Mouse (Mus musculus) MEL (cell line): ENCODE data around the gene Hexim1. TPM values are rescaled to one million over a fixed set of nuclear protein-coding genes. Genes with fewer than 3 reads are reported as not detected.

ENCODE experiments used
- DNase-seq: peaks from one replicate; pipeline ENCODE4 v3.0.0; 2011; ENCODE audit warnings: low read depth, low spot score
- H3K27ac ChIP-seq: 2 replicates; pipeline ENCODE4 v1.5.1; 2012; ENCODE audit warnings: low read depth, mild to moderate bottlenecking, control low read depth, low read length, moderate library complexity; ENCODE audit not compliant: control insufficient read depth
- H3K27me3 ChIP-seq, 2 experiments: fragments of 150-350 bp in 1 of 2; sonication (generic) in 1 of 2; 2 replicates each; pipeline ENCODE4 v1.6.1; 2012; ENCODE audit warnings: low read length in 2 of 2, mild to moderate bottlenecking in 2 of 2, improper control_type of control experiment in 1 of 2, moderate library complexity in 1 of 2; ENCODE audit not compliant: insufficient read depth in 2 of 2, control insufficient read depth in 1 of 2
- H3K36me3 ChIP-seq, 2 experiments: 2 replicates each; pipeline ENCODE4 v1.6.1; 2012 to 2014; ENCODE audit warnings: low read length in 2 of 2, improper control_type of control experiment in 1 of 2, inconsistent platforms in 1 of 2, mild to moderate bottlenecking in 1 of 2; ENCODE audit not compliant: insufficient read depth in 2 of 2, control insufficient read depth in 1 of 2
- H3K4me1 ChIP-seq, 2 experiments: fragments of 150-350 bp in 1 of 2; sonication (generic) in 1 of 2; 2 replicates each; pipeline ENCODE4 v1.6.1; 2012; ENCODE audit warnings: low read length in 2 of 2, improper control_type of control experiment in 1 of 2, mild to moderate bottlenecking in 1 of 2; ENCODE audit not compliant: insufficient read depth in 2 of 2, control insufficient read depth in 1 of 2
- H3K4me3 ChIP-seq, 2 experiments: fragments of 150-350 bp in 1 of 2; sonication (generic) in 1 of 2; 2 replicates each; pipeline ENCODE4 v1.5.1; 2012; ENCODE audit warnings: low read depth in 2 of 2, low read length in 2 of 2, mild to moderate bottlenecking in 2 of 2, moderate library complexity in 2 of 2, control low read depth in 1 of 2, improper control_type of control experiment in 1 of 2; ENCODE audit not compliant: control insufficient read depth in 1 of 2, insufficient read depth in 1 of 2
- H3K79me2 ChIP-seq: 2 replicates; pipeline ENCODE4 v1.6.1; 2012; ENCODE audit warnings: mild to moderate bottlenecking, low read length, moderate library complexity; ENCODE audit not compliant: control insufficient read depth, poor library complexity, insufficient read depth
- H3K9ac ChIP-seq: 2 replicates; pipeline ENCODE4 v1.6.1; 2012; ENCODE audit warnings: low read depth, mild to moderate bottlenecking, control low read depth, low read length, moderate library complexity; ENCODE audit not compliant: control insufficient read depth, poor library complexity, severe bottlenecking
- H3K9me3 ChIP-seq: fragments of 150-350 bp; sonication (generic); replicated peaks from 2 replicates; pipeline ENCODE4 v1.6.1; 2012; ENCODE audit warnings: mild to moderate bottlenecking, low read length, improper control_type of control experiment, moderate library complexity; ENCODE audit not compliant: insufficient read depth
- BHLHE40 ChIP-seq: IDR thresholded peaks from 2 replicates; pipeline ENCODE4 v1.6.1; 2012; ENCODE audit warnings: low read depth, mild to moderate bottlenecking, inconsistent platforms, low read length, improper control_type of control experiment, borderline replicate concordance
- CHD1 ChIP-seq: IDR thresholded peaks from 2 replicates; pipeline ENCODE4 v1.6.1; 2012; ENCODE audit warnings: low read depth, mild to moderate bottlenecking, inconsistent platforms, low read length, improper control_type of control experiment
- CHD2 ChIP-seq: IDR thresholded peaks from 2 replicates; pipeline ENCODE4 v1.6.1; 2011; ENCODE audit warnings: low read length, improper control_type of control experiment
- CTCF ChIP-seq, 3 experiments: IDR thresholded peaks in 2 of 3; conservative IDR thresholded peaks in 1 of 3; 2 replicates each; pipeline ENCODE4 v1.5.1; 2011 to 2012; ENCODE audit warnings: low read length in 3 of 3, low read depth in 2 of 3, mild to moderate bottlenecking in 2 of 3, improper control_type of control experiment in 1 of 3, inconsistent platforms in 1 of 3, mixed read lengths in 1 of 3, moderate library complexity in 1 of 3; ENCODE audit not compliant: control insufficient read depth in 1 of 3, insufficient read depth in 1 of 3, poor library complexity in 1 of 3, severe bottlenecking in 1 of 3
- E2F4 ChIP-seq: IDR thresholded peaks from 2 replicates; pipeline ENCODE4 v1.6.1; 2011; ENCODE audit warnings: low read depth, low read length, improper control_type of control experiment, borderline replicate concordance
- ELF1 ChIP-seq: IDR thresholded peaks from 2 replicates; pipeline ENCODE4 v1.6.1; 2014; ENCODE audit warnings: low read depth, mild to moderate bottlenecking, inconsistent platforms, low read length, improper control_type of control experiment, moderate library complexity
- ETS1 ChIP-seq: IDR thresholded peaks from 2 replicates; pipeline ENCODE4 v1.6.1; 2012; ENCODE audit warnings: low read depth, mild to moderate bottlenecking, inconsistent platforms, low read length, improper control_type of control experiment, moderate library complexity
- GABPA ChIP-seq: IDR thresholded peaks from 2 replicates; pipeline ENCODE4 v1.6.1; 2012; ENCODE audit warnings: low read depth, mild to moderate bottlenecking, inconsistent platforms, low read length, improper control_type of control experiment, moderate library complexity
- GATA1 ChIP-seq: IDR thresholded peaks from 2 replicates; pipeline ENCODE4 v1.6.1; 2011; ENCODE audit warnings: low read depth, low read length, improper control_type of control experiment
- HCFC1 ChIP-seq: IDR thresholded peaks from 2 replicates; pipeline ENCODE4 v1.6.1; 2012; ENCODE audit warnings: low read depth, mild to moderate bottlenecking, inconsistent platforms, low read length, improper control_type of control experiment, moderate library complexity
- KAT2A ChIP-seq: conservative IDR thresholded peaks from 2 replicates; pipeline ENCODE4 v1.6.1; 2012; ENCODE audit warnings: low read depth, low read length, improper control_type of control experiment, inconsistent platforms
- MAFK ChIP-seq: IDR thresholded peaks from 2 replicates; pipeline ENCODE4 v1.6.1; 2011; ENCODE audit warnings: low read depth, mild to moderate bottlenecking, low read length, improper control_type of control experiment, borderline replicate concordance
- MAX ChIP-seq: IDR thresholded peaks from 2 replicates; pipeline ENCODE4 v1.6.1; 2011; ENCODE audit warnings: low read length, improper control_type of control experiment
- MAZ ChIP-seq: IDR thresholded peaks from 2 replicates; pipeline ENCODE4 v1.6.1; 2012; ENCODE audit warnings: low read depth, mild to moderate bottlenecking, inconsistent platforms, low read length, improper control_type of control experiment
- MEF2A ChIP-seq: IDR thresholded peaks from 2 replicates; pipeline ENCODE4 v1.6.1; 2014; ENCODE audit warnings: low read depth, mild to moderate bottlenecking, inconsistent platforms, low read length, improper control_type of control experiment; ENCODE audit not compliant: poor library complexity, insufficient replicate concordance, severe bottlenecking; ENCODE audit errors: extremely low read depth
- MYB ChIP-seq: IDR thresholded peaks from 2 replicates; pipeline ENCODE4 v1.6.1; 2011; ENCODE audit warnings: mild to moderate bottlenecking, low read depth, low read length, improper control_type of control experiment
- NRF1 ChIP-seq: IDR thresholded peaks from 2 replicates; pipeline ENCODE4 v1.6.1; 2014; ENCODE audit warnings: low read depth, mild to moderate bottlenecking, inconsistent platforms, low read length, improper control_type of control experiment, moderate library complexity; ENCODE audit not compliant: poor library complexity, insufficient read depth, severe bottlenecking
- RAD21 ChIP-seq: IDR thresholded peaks from 2 replicates; pipeline ENCODE4 v1.6.1; 2011; ENCODE audit warnings: mild to moderate bottlenecking, low read depth, low read length, improper control_type of control experiment
- SMC3 ChIP-seq: IDR thresholded peaks from 2 replicates; pipeline ENCODE4 v1.6.1; 2011; ENCODE audit warnings: low read depth, low read length, improper control_type of control experiment
- TAL1 ChIP-seq: IDR thresholded peaks from 2 replicates; pipeline ENCODE4 v1.6.1; 2012; ENCODE audit warnings: mild to moderate bottlenecking, inconsistent platforms, low read length, moderate library complexity, mixed read lengths
- TBP ChIP-seq: IDR thresholded peaks from 2 replicates; pipeline ENCODE4 v1.8.0; 2011; ENCODE audit warnings: low read depth, low read length, improper control_type of control experiment
- TCF12 ChIP-seq: IDR thresholded peaks from 2 replicates; pipeline ENCODE4 v1.6.1; 2014; ENCODE audit warnings: low read depth, mild to moderate bottlenecking, inconsistent platforms, low read length, improper control_type of control experiment, moderate library complexity
- UBTF ChIP-seq: IDR thresholded peaks from 2 replicates; pipeline ENCODE4 v1.6.1; 2012; ENCODE audit warnings: low read depth, mild to moderate bottlenecking, inconsistent platforms, low read length, improper control_type of control experiment, moderate library complexity, borderline replicate concordance; ENCODE audit not compliant: insufficient read depth
- USF1 ChIP-seq: IDR thresholded peaks from 2 replicates; pipeline ENCODE4 v1.6.1; 2014; ENCODE audit warnings: low read depth, mild to moderate bottlenecking, inconsistent platforms, low read length, improper control_type of control experiment, moderate library complexity
- USF2 ChIP-seq, 2 experiments: IDR thresholded peaks; 2 replicates each; pipeline ENCODE4 v1.6.1; 2011 to 2012; ENCODE audit warnings: improper control_type of control experiment in 2 of 2, low read length in 2 of 2, borderline replicate concordance in 1 of 2, inconsistent platforms in 1 of 2, low read depth in 1 of 2, mild to moderate bottlenecking in 1 of 2; ENCODE audit not compliant: insufficient read depth in 1 of 2
- ZC3H11A ChIP-seq: IDR thresholded peaks from 2 replicates; pipeline ENCODE4 v1.6.1; 2012; ENCODE audit warnings: low read depth, mild to moderate bottlenecking, inconsistent platforms, low read length, improper control_type of control experiment
- ZKSCAN1 ChIP-seq: IDR thresholded peaks from 2 replicates; pipeline ENCODE4 v1.6.1; 2012; ENCODE audit warnings: low read depth, mild to moderate bottlenecking, inconsistent platforms, low read length, improper control_type of control experiment, moderate library complexity
- ZMIZ1 ChIP-seq: IDR thresholded peaks from 2 replicates; pipeline ENCODE4 v1.6.1; 2012; ENCODE audit warnings: low read depth, mild to moderate bottlenecking, inconsistent platforms, low read length, improper control_type of control experiment, moderate library complexity
- polyA plus RNA-seq, 2 experiments: library from polyadenylated mRNA; stranded (reverse) in 1 of 2; unstranded in 1 of 2; fragments of >175 nt in 1 of 2; fragments of >200 nt in 1 of 2; gene quantifications; 2 replicates each; pipeline versions ENCODE4 v1.2.1 to v1.2.4; 2012; ENCODE audit warnings: low replicate concordance in 2 of 2, low read depth in 1 of 2; ENCODE audit not compliant: insufficient read length in 2 of 2, insufficient read depth in 1 of 2, missing spikeins in 1 of 2
- total RNA-seq: library from RNA; depleted of rRNA; stranded (reverse); fragments of 300-350 nt; gene quantifications from 2 replicates; pipeline ENCODE4 v1.2.3, GENCODE M21; 2012

Gene Hexim1
- total and polyA plus RNA-seq, 3 experiments, result 17.3 to 25.4 TPM; not detected in 1

DNA sequence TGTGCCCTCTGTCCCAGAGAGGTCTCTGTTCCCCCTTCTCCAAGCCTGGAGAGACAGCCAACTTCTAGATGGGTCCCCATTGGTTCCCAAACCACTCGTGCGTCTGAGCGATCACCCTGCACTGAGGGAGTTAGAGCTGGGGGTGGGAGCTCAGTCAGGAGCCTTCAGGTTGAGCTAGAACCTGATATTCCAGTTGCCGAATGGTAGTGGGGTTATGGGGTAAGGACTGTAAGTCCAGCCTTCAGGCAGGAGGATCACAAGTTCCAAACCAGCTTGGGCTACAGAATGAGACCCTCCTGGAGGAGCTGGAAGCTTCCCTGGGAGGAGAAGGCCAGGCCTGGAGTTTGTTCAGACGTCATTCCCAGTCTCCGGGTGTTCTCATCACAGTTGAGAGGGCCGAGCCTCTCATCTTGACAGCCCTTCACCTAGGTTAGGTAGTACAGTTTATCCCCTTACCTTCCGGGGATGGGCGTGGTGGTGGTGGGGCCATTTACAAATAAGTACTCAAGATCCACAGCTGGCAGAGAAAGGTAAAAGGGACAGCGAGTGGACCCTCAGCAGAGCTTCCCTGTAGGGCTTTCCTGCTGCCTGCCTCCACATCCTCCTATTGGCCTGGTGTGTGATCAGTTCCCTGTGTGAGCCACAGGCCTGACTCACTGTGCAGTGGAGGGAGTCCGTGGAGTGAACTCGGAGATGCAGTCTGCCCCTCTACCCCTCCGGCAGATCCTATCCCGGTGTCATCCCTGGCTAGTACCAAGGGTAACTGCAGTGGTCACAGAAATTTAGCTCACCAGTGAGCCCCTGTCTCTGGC is 24.1 kb downstream of the Hexim1 start:
- H3K27ac ChIP-seq, result no peak overlapping the region
- H3K36me3 ChIP-seq, result peaks cover 0 to 16% of the 10 kb centered on the region in 2 experiments; a peak in 2 of 4 replicates
- no peak overlapping the region for H3K4me3 ChIP-seq
- peaks cover 10 to 17% of the 10 kb centered on the region in 2 experiments for H3K4me1 ChIP-seq
- TF ChIP-seq BHLHE40 (no peak), MEF2A (no peak), HCFC1 (no peak), ELF1 (no peak), MAZ (no peak), ZKSCAN1 (no peak), CHD2 (no peak), ETS1 (no peak), E2F4 (no peak), UBTF (no peak), USF1 (no peak), MYB (no peak)
- H3K9me3 ChIP-seq, result no peaks in the 10 kb centered on the region
- H3K9ac ChIP-seq, result no peak overlapping the region
- H3K79me2 ChIP-seq, result no peaks in the 10 kb centered on the region
- no peaks in the 10 kb centered on the region for H3K27me3 ChIP-seq
- DNase-seq, result no peak

DNA sequence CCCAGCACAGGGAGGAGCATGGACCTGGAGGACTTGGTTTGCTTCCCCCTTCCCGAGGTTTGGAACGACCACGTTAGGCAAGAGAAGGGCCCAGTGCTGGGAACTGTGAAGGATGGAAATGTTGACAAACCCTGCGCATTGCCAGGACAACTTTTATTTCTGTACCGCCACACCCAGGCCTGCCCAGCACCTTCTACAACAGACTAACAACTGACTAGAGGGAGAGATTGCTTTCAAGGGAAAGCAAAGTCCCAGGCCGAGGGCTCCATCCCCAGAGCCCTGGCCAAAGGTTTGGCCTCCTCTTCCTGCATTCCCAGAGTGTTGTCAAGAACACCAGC is 24.7 kb downstream of the Hexim1 start:
- no peaks in the 10 kb centered on the region for H3K9me3 ChIP-seq
- no peaks in the 10 kb centered on the region for H3K27me3 ChIP-seq
- no peaks in the 10 kb centered on the region for H3K79me2 ChIP-seq
- DNase-seq, result no peak
- no peak overlapping the region for H3K9ac ChIP-seq
- H3K36me3 ChIP-seq, result peaks cover 0 to 10% of the 10 kb centered on the region in 2 experiments; a peak in 2 of 4 replicates
- no peak for TF ChIP-seq BHLHE40
- TF ChIP-seq ZMIZ1, result no peak
- TF ChIP-seq MYB, result no peak
- TF ChIP-seq MAFK, result no peak
- no peak for TF ChIP-seq CHD1
- no peak for TF ChIP-seq RAD21
- no peak for TF ChIP-seq TBP
- no peak for TF ChIP-seq TAL1
- TF ChIP-seq USF2 (IDR thresholded peaks at IDR 0.05; ENCODE audit: borderline replicate concordance in 1 of 2, insufficient read depth in 1 of 2, low read depth in 1 of 2, low read length in 2 of 2), result no peak
- TF ChIP-seq KAT2A, result no peak
- TF ChIP-seq E2F4, result no peak
- no peak for TF ChIP-seq ZC3H11A
- no peak for TF ChIP-seq GATA1
- TF ChIP-seq MAX, result no peak
- no peak for TF ChIP-seq UBTF
- no peak for TF ChIP-seq GABPA
- TF ChIP-seq CTCF (IDR thresholded peaks at IDR 0.05 in 2 of 3, conservative IDR thresholded peaks at IDR 0.05 in 1 of 3; ENCODE audit: control insufficient read depth in 1 of 3, insufficient read depth in 1 of 3, low read depth in 2 of 3, low read length in 3 of 3, poor library complexity in 1 of 3, severe bottlenecking in 1 of 3), result no peak
- no peak for TF ChIP-seq TCF12
- no peak for TF ChIP-seq SMC3
- TF ChIP-seq NRF1, result no peak
- H3K4me1 ChIP-seq, result peaks cover 5 to 11% of the 10 kb centered on the region in 2 experiments
- no peak overlapping the region for H3K4me3 ChIP-seq
- H3K27ac ChIP-seq, result no peak overlapping the region
